Mouse (Mus musculus): Measurements from ENCODE around the gene Ache. TPM values are rescaled to one million over a fixed set of nuclear protein-coding genes. Genes with fewer than 3 reads are reported as not detected.

Gene Ache
- polyA plus RNA-seq, 1 experiment from 2014 or later = 0.93 TPM

DNA sequence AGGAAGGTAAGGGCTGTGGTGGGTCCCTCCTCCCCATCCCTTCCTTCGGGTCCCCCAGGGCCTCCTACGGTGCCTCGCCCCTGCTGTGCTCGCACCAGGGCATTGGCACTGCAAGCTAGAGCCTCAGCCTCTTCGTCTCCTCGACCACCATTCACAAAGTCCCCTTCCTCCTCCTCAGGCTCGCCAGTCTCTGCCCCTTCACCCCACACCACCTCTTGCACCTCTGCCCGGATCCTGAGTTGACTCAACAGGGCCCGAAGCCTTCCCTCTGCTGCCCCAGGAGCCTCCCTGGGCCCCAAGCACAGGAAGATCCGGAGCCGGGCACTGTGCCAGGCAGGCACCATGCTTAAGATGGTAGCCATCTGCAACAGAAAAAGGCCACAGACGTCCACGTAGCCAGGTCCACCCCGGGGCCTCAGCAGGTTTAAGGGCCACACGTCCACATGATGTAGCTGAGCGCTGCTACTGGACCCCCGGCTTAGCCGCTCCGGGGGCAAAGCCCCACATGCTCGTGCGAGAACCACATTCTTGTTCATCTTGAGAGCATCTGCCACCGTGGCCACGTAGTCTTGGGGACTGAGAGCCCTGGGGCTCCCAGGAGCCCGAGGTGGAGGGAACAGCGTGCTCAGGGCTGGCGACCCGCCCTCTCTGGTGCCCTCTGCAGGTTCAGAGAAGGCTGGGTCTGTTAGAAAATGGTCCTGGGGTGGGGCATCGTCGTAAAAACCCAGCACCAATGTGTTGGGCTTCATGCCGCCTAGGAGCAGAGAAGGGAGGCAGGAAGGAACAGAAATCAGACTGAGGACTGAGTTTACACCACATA is 28.0 kb downstream of the Ache start:
- ATAC-seq (ENCODE audit: insufficient read depth) = 0 out of 2 replicates have a peak, but pooled peaks have one; percentile 4
- Histone ChIP-seq H3K27ac (ENCODE audit: low read depth) (peak overlapping the region; percentile 98), H3K4me1 (ENCODE audit: insufficient read depth) (peaks cover 24% of the 10 kb centered on the region), H3K9ac (peak overlapping the region; percentile 95), H3K9me3 (ENCODE audit: low read depth, low read length) (no peaks in the 10 kb centered on the region), H3K4me2 (peak overlapping the region; percentile 93), H3K36me3 (ENCODE audit: insufficient read depth) (peaks cover 31% of the 10 kb centered on the region), H3K27me3 (ENCODE audit: insufficient read depth, low read length) (no peaks in the 10 kb centered on the region), H3K4me3 (ENCODE audit: low read depth, low read length) (peak overlapping the region; percentile 83; the same call in 1 of the 2 replicates)
- WGBS = 31% methylated on average over 30 of the region's 30 CpGs
- peak; percentile 66 for DNase-seq
- TF ChIP-seq CTCF (IDR thresholded peaks at IDR 0.05; ENCODE audit: low read depth) = peak; percentile 57

DNA sequence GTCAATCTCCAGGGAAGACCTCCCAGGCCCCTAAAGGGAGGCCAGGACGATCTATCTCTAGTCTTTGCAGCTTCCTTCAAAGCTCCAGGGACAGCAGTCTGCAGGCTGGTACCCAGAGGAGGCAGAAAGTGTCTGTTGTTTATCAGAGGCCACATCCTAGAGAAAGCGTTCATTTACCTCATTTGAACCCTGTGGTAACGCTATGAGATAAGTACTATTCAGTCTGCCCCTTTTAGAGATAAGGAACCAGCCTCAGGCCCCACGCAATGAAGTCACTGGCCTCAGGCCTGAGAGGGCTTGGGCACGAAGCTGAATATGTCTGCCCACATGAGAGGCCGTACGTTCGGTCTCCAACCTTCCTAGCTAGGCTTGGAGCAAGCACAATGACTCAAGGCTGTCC is 30.0 kb downstream of the Ache start:
- Histone ChIP-seq H3K4me2 (no peak overlapping the region), H3K9ac (no peak overlapping the region), H3K9me3 (ENCODE audit: low read depth, low read length) (no peaks in the 10 kb centered on the region), H3K4me3 (ENCODE audit: low read depth, low read length) (no peak overlapping the region), H3K4me1 (ENCODE audit: insufficient read depth) (peaks cover 19% of the 10 kb centered on the region), H3K27me3 (ENCODE audit: insufficient read depth, low read length) (no peaks in the 10 kb centered on the region), H3K36me3 (ENCODE audit: insufficient read depth) (peaks cover 15% of the 10 kb centered on the region; the same call in 1 of the 2 replicates), H3K27ac (ENCODE audit: low read depth) (no peak overlapping the region)
- DNase-seq (no peak), ATAC-seq (ENCODE audit: insufficient read depth) (no peak)
- 76% methylated on average over 8 of the region's 8 CpGs for WGBS
- no peak for TF ChIP-seq CTCF (IDR thresholded peaks at IDR 0.05; ENCODE audit: low read depth)

DNA sequence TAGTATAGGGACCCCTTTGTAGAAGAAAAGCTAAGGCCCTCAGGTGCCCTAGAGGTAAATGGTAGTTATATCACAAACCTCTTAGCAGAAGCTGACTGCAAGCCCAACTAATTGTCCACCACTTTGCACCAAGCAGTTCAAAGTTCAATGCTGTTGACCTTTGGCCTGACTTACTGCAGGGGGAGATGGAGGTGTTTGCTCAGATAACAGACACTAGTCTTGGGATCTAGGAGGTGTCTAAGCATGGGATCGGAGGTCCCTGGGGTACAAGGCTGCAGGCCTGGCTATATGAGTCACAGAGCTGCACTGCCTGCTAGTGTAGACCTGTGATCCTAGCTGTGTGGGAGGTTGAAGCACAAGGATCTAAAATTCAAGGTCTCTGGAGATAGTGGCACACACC is 31.3 kb downstream of the Ache start:
- no peaks in the 10 kb centered on the region for H3K27me3 ChIP-seq (ENCODE audit: insufficient read depth, low read length)
- no peaks in the 10 kb centered on the region for H3K9me3 ChIP-seq (ENCODE audit: low read depth, low read length)
- no peak overlapping the region for H3K4me2 ChIP-seq
- WGBS = 54% methylated on average over 1 of the region's 1 CpGs
- TF ChIP-seq CTCF (IDR thresholded peaks at IDR 0.05; ENCODE audit: low read depth) = no peak
- H3K9ac ChIP-seq = no peak overlapping the region
- DNase-seq (no peak), ATAC-seq (ENCODE audit: insufficient read depth) (no peak)
- H3K4me3 ChIP-seq (ENCODE audit: low read depth, low read length) = no peak overlapping the region
- H3K27ac ChIP-seq (ENCODE audit: low read depth) = no peak overlapping the region
- H3K4me1 ChIP-seq (ENCODE audit: insufficient read depth) = peaks cover 13% of the 10 kb centered on the region
- peaks cover 16% of the 10 kb centered on the region; the same call in 1 of the 2 replicates for H3K36me3 ChIP-seq (ENCODE audit: insufficient read depth)

DNA sequence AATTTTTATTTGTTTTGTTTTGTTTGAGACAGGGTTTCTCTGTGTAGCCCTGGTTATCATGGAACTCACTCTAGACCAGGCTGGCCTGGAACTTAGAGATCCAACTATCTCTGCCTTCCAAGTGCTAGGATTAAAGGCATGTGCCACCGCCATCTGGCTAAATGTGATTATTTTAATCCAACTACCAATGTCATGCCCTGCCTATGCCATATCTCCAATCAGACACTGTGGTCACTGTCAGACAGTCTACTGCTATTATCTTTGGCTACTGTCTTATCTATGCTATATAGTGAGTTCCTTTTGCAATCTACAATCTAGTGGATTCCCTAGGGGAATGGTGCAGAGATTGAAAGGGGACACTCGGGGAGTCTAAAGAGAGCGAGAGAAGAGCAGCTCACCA is 33.7 kb downstream of the Ache start:
- no peaks in the 10 kb centered on the region for H3K4me1 ChIP-seq (ENCODE audit: insufficient read depth)
- WGBS = 86% methylated on average over 3 of the region's 3 CpGs
- H3K9ac ChIP-seq = no peak overlapping the region
- ATAC-seq (ENCODE audit: insufficient read depth) (no peak), DNase-seq (no peak)
- TF ChIP-seq CTCF (IDR thresholded peaks at IDR 0.05; ENCODE audit: low read depth) = no peak
- H3K36me3 ChIP-seq (ENCODE audit: insufficient read depth) = peaks cover 22% of the 10 kb centered on the region; the same call in 1 of the 2 replicates
- H3K4me2 ChIP-seq = no peak overlapping the region
- no peak overlapping the region for H3K4me3 ChIP-seq (ENCODE audit: low read depth, low read length)
- H3K9me3 ChIP-seq (ENCODE audit: low read depth, low read length) = no peaks in the 10 kb centered on the region
- no peaks in the 10 kb centered on the region for H3K27me3 ChIP-seq (ENCODE audit: insufficient read depth, low read length)
- H3K27ac ChIP-seq (ENCODE audit: low read depth) = no peak overlapping the region

DNA sequence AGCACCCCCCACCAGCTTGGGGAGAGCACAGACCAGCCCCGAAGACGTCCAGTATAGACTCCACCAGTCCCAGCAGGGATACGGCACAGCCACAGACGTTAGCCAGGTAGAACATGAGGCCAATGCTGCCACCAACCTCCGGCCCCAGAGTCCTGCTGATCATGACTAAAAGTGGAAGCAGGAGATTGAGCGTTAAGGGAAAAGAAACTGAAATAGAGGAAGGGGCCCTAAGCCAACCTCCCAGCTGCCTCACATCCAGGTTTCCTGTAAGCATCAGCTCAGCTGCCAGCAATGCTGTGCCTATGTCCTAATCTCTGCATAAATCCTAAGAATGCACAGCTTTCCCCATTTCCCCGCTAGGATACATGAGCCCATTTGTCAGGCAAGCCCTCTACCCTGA is 43.6 kb downstream of the Ache start:
- Histone ChIP-seq H3K9ac (no peak overlapping the region), H3K4me3 (ENCODE audit: low read depth, low read length) (no peak overlapping the region), H3K27me3 (ENCODE audit: insufficient read depth, low read length) (no peaks in the 10 kb centered on the region), H3K9me3 (ENCODE audit: low read depth, low read length) (no peaks in the 10 kb centered on the region), H3K4me1 (ENCODE audit: insufficient read depth) (no peaks in the 10 kb centered on the region), H3K36me3 (ENCODE audit: insufficient read depth) (0 out of 2 replicates have a peak, but pooled peaks cover 4% of the 10 kb centered on the region), H3K27ac (ENCODE audit: low read depth) (no peak overlapping the region), H3K4me2 (no peak overlapping the region)
- DNase-seq (no peak), ATAC-seq (ENCODE audit: insufficient read depth) (no peak)
- TF ChIP-seq CTCF (IDR thresholded peaks at IDR 0.05; ENCODE audit: low read depth) = no peak
- WGBS = 82% methylated on average over 7 of the region's 7 CpGs

DNA sequence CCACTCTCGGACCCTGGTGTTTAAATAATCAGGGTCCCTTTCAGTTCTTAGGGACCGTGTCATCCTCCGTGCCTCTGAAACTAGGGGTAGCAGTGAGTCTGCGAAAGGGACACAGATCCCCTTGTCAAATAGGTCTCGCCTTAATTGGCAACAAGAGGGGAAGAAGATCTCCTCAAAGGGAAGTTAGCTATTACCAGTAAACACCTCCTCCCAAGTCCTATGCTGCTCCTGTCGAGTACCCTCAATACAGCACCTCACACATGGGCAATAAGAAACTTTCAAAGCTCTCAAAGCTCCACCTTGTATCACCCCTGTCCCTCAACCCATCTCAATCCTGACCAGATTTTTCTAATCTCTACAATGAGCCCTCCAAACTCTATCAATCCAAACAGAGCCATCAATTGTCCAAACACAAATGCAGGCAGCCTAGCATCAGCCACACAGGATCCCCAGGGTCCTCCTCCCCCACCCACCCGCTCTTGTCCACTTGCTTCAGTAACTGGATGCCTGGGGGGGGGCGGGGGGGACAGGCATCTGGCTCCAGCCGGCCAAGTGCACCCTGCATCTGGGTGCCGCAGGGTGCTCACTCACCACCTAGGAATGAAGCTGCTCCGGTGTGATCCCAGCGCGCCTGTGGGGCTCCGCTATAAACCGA is 45.7 kb downstream of the Ache start:
- ATAC-seq (ENCODE audit: insufficient read depth) (0 out of 2 replicates have a peak, but pooled peaks have one; percentile 3), DNase-seq (no peak)
- Histone ChIP-seq H3K4me1 (ENCODE audit: insufficient read depth) (no peaks in the 10 kb centered on the region), H3K9ac (peak overlapping the region; percentile 56), H3K36me3 (ENCODE audit: insufficient read depth) (0 out of 2 replicates have a peak, but pooled peaks cover 4% of the 10 kb centered on the region), H3K4me3 (ENCODE audit: low read depth, low read length) (peak overlapping the region; percentile 55), H3K4me2 (peak overlapping the region; percentile 97), H3K9me3 (ENCODE audit: low read depth, low read length) (no peaks in the 10 kb centered on the region), H3K27me3 (ENCODE audit: insufficient read depth, low read length) (no peaks in the 10 kb centered on the region), H3K27ac (ENCODE audit: low read depth) (no peak overlapping the region)
- 20% methylated on average over 15 of the region's 15 CpGs for WGBS
- TF ChIP-seq CTCF (IDR thresholded peaks at IDR 0.05; ENCODE audit: low read depth) = no peak

Data from lung, embryonic 14.5 days (tissue).